Mouse (Mus musculus) layer of hippocampus, adult 9-10 months (tissue): ENCODE measurements around the gene AC161166.1.

Experiments used
- DNase-seq: peaks from one replicate; pipeline ENCODE4 v3.0.0; 2022; ENCODE audit warnings: low spot score

Gene AC161166.1

GRCm38 (mm10) chr7:24461376-24462051, 50.7 kb downstream of the AC161166.1 start:
- DNase-seq: no peak
